Mouse (Mus musculus) embryonic facial prominence, embryonic 10.5 days (tissue): ENCODE data around the gene Ubox5. TPM values are rescaled to one million over a fixed set of nuclear protein-coding genes. Genes with fewer than 3 reads are reported as not detected.

Experiments
- DNase-seq: peaks from one replicate; pipeline ENCODE4 v3.0.0-alpha.2; 2017; ENCODE audit warnings: low spot score
- H3K27ac ChIP-seq: fragments of 300-500 bp; sonication (generic); replicated peaks from 2 replicates; pipeline ENCODE4 v1.5.1; 2016; ENCODE audit warnings: mild to moderate bottlenecking
- H3K27me3 ChIP-seq: fragments of 300-500 bp; sonication (generic); replicated peaks from 2 replicates; pipeline ENCODE4 v1.6.1; 2016; ENCODE audit warnings: low read depth, mild to moderate bottlenecking; ENCODE audit not compliant: poor library complexity, severe bottlenecking
- H3K36me3 ChIP-seq: fragments of 300-500 bp; sonication (generic); replicated peaks from 2 replicates; pipeline ENCODE4 v1.6.1; 2016; ENCODE audit warnings: mild to moderate bottlenecking, moderate library complexity
- H3K4me1 ChIP-seq: fragments of 300-500 bp; sonication (generic); 2 replicates; pipeline ENCODE4 v1.6.1; 2016
- H3K4me3 ChIP-seq: fragments of 300-500 bp; sonication (generic); 2 replicates; pipeline ENCODE4 v1.5.1; 2016; ENCODE audit warnings: mild to moderate bottlenecking, moderate library complexity
- H3K9me3 ChIP-seq: fragments of 300-500 bp; sonication (generic); 2 replicates; pipeline ENCODE4 v1.6.1; 2016; ENCODE audit warnings: mild to moderate bottlenecking
- WGBS: fragments of 180-500 bp; shearing (Covaris S2); methylation state at CpG from one replicate; pipeline ENCODE4 v1.1.7; 2016; 5-methylcytosine and 5-hydroxymethylcytosine counted together
- polyA plus RNA-seq: library from polyadenylated mRNA; unstranded; fragments of >200 nt; fragmentation: Nextera tagmentation; extraction: Ambion mirVana; gene quantifications from 2 replicates; pipeline ENCODE4 v1.2.1, GENCODE M21; 2016

Ubox5 gene
- polyA plus RNA-seq, 1 experiment from 2014 or later, result 21.6 TPM

- Histone ChIP-seq H3K9me3 (no peaks in the 10 kb centered on the region), H3K27ac (peak overlapping the region; percentile 84), H3K4me1 (peaks cover 24% of the 10 kb centered on the region), H3K27me3 (no peaks in the 10 kb centered on the region), H3K36me3 (peaks cover 25% of the 10 kb centered on the region), H3K4me3 (peak overlapping the region; percentile 73)
- under 1% methylated on average over 23 of the region's 23 CpGs for WGBS
- no peak for DNase-seq
Observed at GRCm38 (mm10) chr2:130564063-130564462, 65.8 kb downstream of the Ubox5 start.

GRCm38 (mm10) chr2:130563212-130564055 is 66.4 kb downstream of the Ubox5 start, which contains the start of gene Mrps26:
TSS of gene Mrps26 (plus strand) at chr2:130563742.
- Histone ChIP-seq H3K27ac (peak within 1 kb of the TSS; percentile 84), H3K4me1 (peaks cover 24% of the 10 kb centered on the region), H3K9me3 (no peaks in the 10 kb centered on the region), H3K27me3 (no peaks in the 10 kb centered on the region), H3K4me3 (peak within 1 kb of the TSS; percentile 73), H3K36me3 (peaks cover 25% of the 10 kb centered on the region)
- DNase-seq, result peak; percentile 95
- under 1% methylated on average over 61 of the region's 61 CpGs for WGBS

- no peaks in the 10 kb centered on the region for H3K9me3 ChIP-seq
- DNase-seq, result no peak
- H3K4me3 ChIP-seq, result no peak overlapping the region
- peaks cover 7% of the 10 kb centered on the region for H3K4me1 ChIP-seq
- no peak overlapping the region for H3K27ac ChIP-seq
- peaks cover 50% of the 10 kb centered on the region for H3K36me3 ChIP-seq
- H3K27me3 ChIP-seq, result no peaks in the 10 kb centered on the region
- WGBS, result 62% methylated on average over 2 of the region's 2 CpGs
Observed at GRCm38 (mm10) chr2:130558015-130558414, 71.8 kb downstream of the Ubox5 start.

GRCm38 (mm10) chr2:130557462-130557861 is 72.4 kb downstream of the Ubox5 start:
- no peak overlapping the region for H3K27ac ChIP-seq
- no peak for DNase-seq
- H3K4me3 ChIP-seq, result no peak overlapping the region
- no peaks in the 10 kb centered on the region for H3K9me3 ChIP-seq
- 97% methylated on average over 2 of the region's 2 CpGs for WGBS
- H3K4me1 ChIP-seq, result peaks cover 2% of the 10 kb centered on the region
- peaks cover 56% of the 10 kb centered on the region for H3K36me3 ChIP-seq
- H3K27me3 ChIP-seq, result no peaks in the 10 kb centered on the region

- no peak overlapping the region for H3K4me3 ChIP-seq
- WGBS, result 77% methylated on average over 1 of the region's 1 CpGs
Observed at GRCm38 (mm10) chr2:130556292-130556691, 73.5 kb downstream of the Ubox5 start.

GRCm38 (mm10) chr2:130554841-130555240 is 75.0 kb downstream of the Ubox5 start:
- Histone ChIP-seq H3K27me3 (no peaks in the 10 kb centered on the region), H3K9me3 (no peaks in the 10 kb centered on the region), H3K27ac (no peak overlapping the region), H3K4me1 (no peaks in the 10 kb centered on the region), H3K36me3 (peaks cover 71% of the 10 kb centered on the region), H3K4me3 (no peak overlapping the region)
- WGBS, result 89% methylated on average over 7 of the region's 7 CpGs
- no peak for DNase-seq

More at GRCm38 (mm10) chr2:130556292-130556691, 73.5 kb downstream of the Ubox5 start:
- Histone ChIP-seq H3K27ac (no peak overlapping the region), H3K27me3 (no peaks in the 10 kb centered on the region), H3K4me1 (no peaks in the 10 kb centered on the region), H3K36me3 (peaks cover 67% of the 10 kb centered on the region), H3K9me3 (no peaks in the 10 kb centered on the region)
- no peak for DNase-seq

DNA sequence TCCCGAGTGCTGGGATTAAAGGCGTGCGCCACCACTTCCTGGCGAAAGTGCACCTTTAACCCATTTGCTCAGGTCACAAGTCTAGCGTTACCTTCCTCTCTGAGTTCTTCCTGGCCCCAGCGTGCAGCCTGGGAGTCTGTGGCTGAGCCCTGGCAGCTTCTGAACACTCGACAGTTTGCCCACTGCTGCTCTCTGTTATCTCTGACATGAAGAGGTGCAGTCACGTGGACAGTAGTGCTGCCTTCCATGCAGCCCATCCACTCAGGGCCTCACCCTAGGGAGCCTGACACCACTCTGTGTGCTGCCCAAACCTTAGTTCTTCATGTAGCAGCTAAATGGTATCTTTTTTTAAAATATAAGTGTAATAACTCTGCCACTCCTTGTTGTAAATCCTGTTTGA is 82.9 kb downstream of the Ubox5 start:
- Histone ChIP-seq H3K27me3 (no peaks in the 10 kb centered on the region), H3K4me3 (no peak overlapping the region), H3K27ac (no peak overlapping the region), H3K9me3 (no peaks in the 10 kb centered on the region), H3K4me1 (no peaks in the 10 kb centered on the region), H3K36me3 (peaks cover 89% of the 10 kb centered on the region)
- WGBS, result 90% methylated on average over 8 of the region's 8 CpGs
- no peak for DNase-seq

- no peaks in the 10 kb centered on the region for H3K27me3 ChIP-seq
- WGBS, result 91% methylated on average over 9 of the region's 9 CpGs
- no peaks in the 10 kb centered on the region for H3K4me1 ChIP-seq
- H3K9me3 ChIP-seq, result no peaks in the 10 kb centered on the region
- H3K36me3 ChIP-seq, result peaks cover 96% of the 10 kb centered on the region
- no peak overlapping the region for H3K27ac ChIP-seq
- H3K4me3 ChIP-seq, result no peak overlapping the region
- DNase-seq, result no peak
Observed at GRCm38 (mm10) chr2:130540266-130540665, 89.6 kb downstream of the Ubox5 start.

Other genes with a start within 250 kb of the Ubox5 start
- gene Cpxm1, start 232.5 kb downstream of the Ubox5 start, polyA plus RNA-seq, result 63.6 and 69.7 TPM in 2 replicates
- 0.08 TPM in 1 of 2 replicates, not detected in the other for gene Gm28372, start 224.8 kb downstream of the Ubox5 start, polyA plus RNA-seq
- not detected in 2 replicates for gene 1700020A23Rik, start 224.8 kb downstream of the Ubox5 start, polyA plus RNA-seq
- not detected in 2 replicates for gene Tmem239, start 223.6 kb downstream of the Ubox5 start, polyA plus RNA-seq
- 112 and 122 TPM in 2 replicates for gene Vps16, start 205.7 kb downstream of the Ubox5 start, polyA plus RNA-seq
- 13.9 and 14.0 TPM in 2 replicates for gene Pced1a, start 205.3 kb downstream of the Ubox5 start, polyA plus RNA-seq
- 81.1 and 82.7 TPM in 2 replicates for gene Ptpra, start 179.8 kb downstream of the Ubox5 start, polyA plus RNA-seq
- gene Mrps26, start 66.3 kb downstream of the Ubox5 start, polyA plus RNA-seq, result 83.7 and 86.4 TPM in 2 replicates
- gene Oxt, start 53.9 kb downstream of the Ubox5 start, polyA plus RNA-seq, result not detected in 2 replicates
- not detected in 2 replicates for gene Avp, start 47.5 kb downstream of the Ubox5 start, polyA plus RNA-seq
- 23.3 and 25.5 TPM in 2 replicates for gene Fastkd5, start within 50 bp of the Ubox5 start, polyA plus RNA-seq
- gene Lzts3, start 12.8 kb upstream of the Ubox5 start, polyA plus RNA-seq, result 3.1 and 3.3 TPM in 2 replicates
- 48.2 and 48.3 TPM in 2 replicates for gene Ddrgk1, start 34.6 kb upstream of the Ubox5 start, polyA plus RNA-seq
- gene Itpa, start 37.6 kb upstream of the Ubox5 start, polyA plus RNA-seq, result 144 and 150 TPM in 2 replicates
- 0.53 and 0.69 TPM in 2 replicates for gene Slc4a11, start 67.5 kb upstream of the Ubox5 start, polyA plus RNA-seq